Mouse (Mus musculus): ENCODE results near the gene Sdhaf2. TPM values are rescaled to one million over a fixed set of nuclear protein-coding genes. Genes with fewer than 3 reads are reported as not detected.

Sdhaf2 gene
- total and polyA plus RNA-seq, 3 experiments, result 68.5 to 74.6 TPM; not detected in 1

- H3K4me3 ChIP-seq (ENCODE audit: control insufficient read depth in 1 of 2, insufficient read depth in 1 of 2, low read depth in 2 of 2, low read length in 2 of 2), result no peak overlapping the region
These were observed 67.8 kb downstream of the Sdhaf2 start for GRCm38 (mm10) chr19:10458096-10458495.

GRCm38 (mm10) chr19:10457484-10457800, 68.5 kb downstream of the Sdhaf2 start:
- no peaks in the 10 kb centered on the region for H3K36me3 ChIP-seq (ENCODE audit: control insufficient read depth in 1 of 2, insufficient read depth in 2 of 2, low read length in 2 of 2)
- no peak overlapping the region for H3K27ac ChIP-seq (ENCODE audit: control insufficient read depth, low read depth, low read length)
- no peaks in the 10 kb centered on the region for H3K9me3 ChIP-seq (replicated peaks; ENCODE audit: insufficient read depth, low read length)
- TF ChIP-seq RCOR1 (IDR thresholded peaks at IDR 0.05; ENCODE audit: low read depth, low read length) (no peak), POLR2A (IDR thresholded peaks at IDR 0.05; ENCODE audit: control insufficient read depth in 1 of 2, insufficient read depth in 1 of 2, low read depth in 1 of 2, low read length in 2 of 2, poor library complexity in 1 of 2) (no peak), GABPA (IDR thresholded peaks at IDR 0.05; ENCODE audit: low read depth, low read length) (no peak), POLR2AphosphoS5 (IDR thresholded peaks at IDR 0.05; ENCODE audit: borderline replicate concordance, low read depth, low read length) (no peak), CHD2 (IDR thresholded peaks at IDR 0.05; ENCODE audit: low read length) (no peak), MAZ (IDR thresholded peaks at IDR 0.05; ENCODE audit: low read depth, low read length) (no peak), MYC (IDR thresholded peaks at IDR 0.05; ENCODE audit: low read depth, low read length) (no peak), NRF1 (IDR thresholded peaks at IDR 0.05; ENCODE audit: insufficient read depth, low read depth, low read length, poor library complexity, severe bottlenecking) (no peak), ZC3H11A (IDR thresholded peaks at IDR 0.05; ENCODE audit: low read depth, low read length) (no peak), CHD1 (IDR thresholded peaks at IDR 0.05; ENCODE audit: low read depth, low read length) (no peak), MXI1 (IDR thresholded peaks at IDR 0.05; ENCODE audit: low read depth, low read length) (no peak), MAFK (IDR thresholded peaks at IDR 0.05; ENCODE audit: borderline replicate concordance, low read depth, low read length) (no peak), SIN3A (IDR thresholded peaks at IDR 0.05; ENCODE audit: low read length) (no peak), MEF2A (IDR thresholded peaks at IDR 0.05; ENCODE audit: extremely low read depth, insufficient replicate concordance, low read depth, low read length, poor library complexity, severe bottlenecking) (no peak), HCFC1 (IDR thresholded peaks at IDR 0.05; ENCODE audit: low read depth, low read length) (no peak), TAL1 (IDR thresholded peaks at IDR 0.05; ENCODE audit: low read length) (no peak), TCF12 (IDR thresholded peaks at IDR 0.05; ENCODE audit: low read depth, low read length) (no peak), ZNF384 (IDR thresholded peaks at IDR 0.05; ENCODE audit: low read depth, low read length) (no peak)
- H3K79me2 ChIP-seq (ENCODE audit: control insufficient read depth, insufficient read depth, low read length, poor library complexity), result no peaks in the 10 kb centered on the region
- H3K4me1 ChIP-seq (ENCODE audit: control insufficient read depth in 1 of 2, insufficient read depth in 2 of 2, low read length in 2 of 2), result no peaks in the 10 kb centered on the region
- no peaks in the 10 kb centered on the region; a peak in 2 of 4 replicates for H3K27me3 ChIP-seq (ENCODE audit: control insufficient read depth in 1 of 2, insufficient read depth in 2 of 2, low read length in 2 of 2)
- no peak for DNase-seq (ENCODE audit: low read depth, low spot score)
- no peak overlapping the region for H3K9ac ChIP-seq (ENCODE audit: control insufficient read depth, low read depth, low read length, poor library complexity, severe bottlenecking)
- no peak overlapping the region for H3K4me3 ChIP-seq (ENCODE audit: control insufficient read depth in 1 of 2, insufficient read depth in 1 of 2, low read depth in 2 of 2, low read length in 2 of 2)

More at GRCm38 (mm10) chr19:10458096-10458495, 67.8 kb downstream of the Sdhaf2 start:
- Histone ChIP-seq H3K9ac (ENCODE audit: control insufficient read depth, low read depth, low read length, poor library complexity, severe bottlenecking) (no peak overlapping the region), H3K79me2 (ENCODE audit: control insufficient read depth, insufficient read depth, low read length, poor library complexity) (no peaks in the 10 kb centered on the region), H3K9me3 (replicated peaks; ENCODE audit: insufficient read depth, low read length) (no peaks in the 10 kb centered on the region), H3K4me1 (ENCODE audit: control insufficient read depth in 1 of 2, insufficient read depth in 2 of 2, low read length in 2 of 2) (no peaks in the 10 kb centered on the region), H3K27ac (ENCODE audit: control insufficient read depth, low read depth, low read length) (no peak overlapping the region), H3K36me3 (ENCODE audit: control insufficient read depth in 1 of 2, insufficient read depth in 2 of 2, low read length in 2 of 2) (no peaks in the 10 kb centered on the region), H3K27me3 (ENCODE audit: control insufficient read depth in 1 of 2, insufficient read depth in 2 of 2, low read length in 2 of 2) (no peaks in the 10 kb centered on the region; a peak in 1 of 4 replicates)
- peak; percentile 35 for DNase-seq (ENCODE audit: low read depth, low spot score)
- TF ChIP-seq RCOR1 (IDR thresholded peaks at IDR 0.05; ENCODE audit: low read depth, low read length) (no peak), MYC (IDR thresholded peaks at IDR 0.05; ENCODE audit: low read depth, low read length) (0 out of 2 replicates have a peak, but pooled peaks have one; percentile 23), NRF1 (IDR thresholded peaks at IDR 0.05; ENCODE audit: insufficient read depth, low read depth, low read length, poor library complexity, severe bottlenecking) (no peak), MAX (IDR thresholded peaks at IDR 0.05; ENCODE audit: low read length) (peak; percentile 20; the same call in 1 of the 2 replicates), SMC3 (IDR thresholded peaks at IDR 0.05; ENCODE audit: low read depth, low read length) (no peak), ETS1 (IDR thresholded peaks at IDR 0.05; ENCODE audit: low read depth, low read length) (no peak), BHLHE40 (IDR thresholded peaks at IDR 0.05; ENCODE audit: borderline replicate concordance, low read depth, low read length) (peak; percentile 30; the same call in 1 of the 2 replicates), ZC3H11A (IDR thresholded peaks at IDR 0.05; ENCODE audit: low read depth, low read length) (no peak), EP300 (IDR thresholded peaks at IDR 0.05; ENCODE audit: low read depth in 1 of 2, low read length in 2 of 2) (no peak)

All from MEL (cell line).